Mouse (Mus musculus) liver, adult 2 months (tissue): ENCODE data around the gene Syngr1.

Experiments
- CTCF ChIP-seq: fragments of 200-500 bp; IDR thresholded peaks from 2 replicates; pipeline ENCODE4 v1.5.1; 2011; ENCODE audit warnings: low read depth, low read length, control low read depth
- POLR2A ChIP-seq: fragments of 200-500 bp; IDR thresholded peaks from 2 replicates; pipeline ENCODE4 v1.6.1; 2011; ENCODE audit warnings: low read length, control low read depth; ENCODE audit not compliant: insufficient read depth; ENCODE audit errors: extremely low read depth

DNA sequence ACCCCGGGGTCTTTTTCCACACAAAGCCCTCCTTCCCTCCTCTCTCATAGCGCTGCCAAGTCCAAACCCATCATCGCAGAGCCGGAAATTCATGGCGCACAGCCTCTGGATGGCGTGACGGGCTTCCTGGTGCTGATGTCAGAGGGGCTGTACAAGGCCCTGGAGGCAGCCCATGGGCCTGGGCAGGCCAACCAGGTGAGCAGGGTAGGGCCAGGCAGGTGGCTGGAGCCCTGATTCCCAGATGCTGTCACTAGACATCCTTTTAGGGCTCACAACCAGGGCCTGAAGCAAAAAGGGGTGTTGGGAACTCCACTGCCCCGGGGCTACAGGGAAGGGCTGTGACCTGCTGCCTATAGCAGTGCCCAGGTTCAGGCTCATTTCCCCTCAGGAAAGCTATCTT lies 64.6 kb downstream of the Syngr1 start:
- TF ChIP-seq POLR2A, result no peak
- no peak for TF ChIP-seq CTCF
